Mouse (Mus musculus) cerebral cortex, adult 2 months (tissue): ENCODE results near the gene Gapt.

Experiments
- WGBS: fragments of 180-500 bp; shearing (Covaris S2); methylation state at CpG from one replicate; pipeline ENCODE4 v1.1.7; 2018; 5-methylcytosine and 5-hydroxymethylcytosine counted together

Gene Gapt

GRCm38 (mm10) chr13:110356941-110357340 lies at the start of gene Gapt:
Gene Gapt, minus strand, starts transcription at chr13:110357199.
- WGBS = 84% methylated on average over 2 of the region's 2 CpGs

GRCm38 (mm10) chr13:110406152-110406551 lies 49.2 kb upstream of the Gapt start:
- 55% methylated on average over 5 of the region's 5 CpGs for WGBS

GRCm38 (mm10) chr13:110404686-110405085 lies 47.7 kb upstream of the Gapt start:
- 87% methylated on average over 5 of the region's 5 CpGs for WGBS

GRCm38 (mm10) chr13:110404059-110404458 lies 47.1 kb upstream of the Gapt start:
- 66% methylated on average over 8 of the region's 8 CpGs for WGBS

- 65% methylated on average over 2 of the region's 2 CpGs for whole genome bisulfite sequencing
These were observed 44.9 kb upstream of the Gapt start for GRCm38 (mm10) chr13:110401877-110402276.

- WGBS = 55% methylated on average over 3 of the region's 3 CpGs
These were observed 44.4 kb upstream of the Gapt start for GRCm38 (mm10) chr13:110401443-110401842.

- 33% methylated on average over 24 of the region's 24 CpGs for WGBS
These were observed 41.7 kb upstream of the Gapt start for GRCm38 (mm10) chr13:110398513-110399270.

GRCm38 (mm10) chr13:110397750-110398149 lies 40.8 kb upstream of the Gapt start:
- 47% methylated on average over 8 of the region's 8 CpGs for WGBS

- WGBS = 10% methylated on average over 21 of the region's 21 CpGs
These were observed 39.1 kb upstream of the Gapt start for GRCm38 (mm10) chr13:110395916-110396685.

- under 1% methylated on average over 41 of the region's 41 CpGs for WGBS
These were observed 38.3 kb upstream of the Gapt start for GRCm38 (mm10) chr13:110395179-110395794.

- under 1% methylated on average over 71 of the region's 71 CpGs for WGBS
These were observed 37.5 kb upstream of the Gapt start, which contains the start of gene Plk2 for GRCm38 (mm10) chr13:110394291-110395178. Gene Plk2, plus strand, starts transcription at chr13:110395046.

- 46% methylated on average over 3 of the region's 3 CpGs for WGBS
These were observed 35.6 kb upstream of the Gapt start for GRCm38 (mm10) chr13:110392631-110393030.

- 7% methylated on average over 8 of the region's 8 CpGs for WGBS
These were observed 35.2 kb upstream of the Gapt start for GRCm38 (mm10) chr13:110392210-110392609.

- 65% methylated on average over 6 of the region's 6 CpGs for WGBS
These were observed 27.5 kb upstream of the Gapt start for GRCm38 (mm10) chr13:110384514-110384913.

- WGBS = 18% methylated on average over 5 of the region's 5 CpGs
These were observed 25.5 kb upstream of the Gapt start for GRCm38 (mm10) chr13:110382447-110382901.

GRCm38 (mm10) chr13:110369673-110370072 lies 12.7 kb upstream of the Gapt start:
- 95% methylated on average over 1 of the region's 1 CpGs for WGBS

- 24% methylated on average over 6 of the region's 6 CpGs for WGBS
These were observed 11.6 kb upstream of the Gapt start for GRCm38 (mm10) chr13:110368556-110369040.

GRCm38 (mm10) chr13:110367961-110368555 lies 11.1 kb upstream of the Gapt start:
- WGBS = 91% methylated on average over 3 of the region's 3 CpGs

GRCm38 (mm10) chr13:110366477-110366876 lies 9.5 kb upstream of the Gapt start:
- whole genome bisulfite sequencing = 97% methylated on average over 3 of the region's 3 CpGs

- 82% methylated on average over 6 of the region's 6 CpGs for WGBS
These were observed 6.7 kb upstream of the Gapt start for GRCm38 (mm10) chr13:110363722-110364121.

- WGBS = 81% methylated on average over 6 of the region's 6 CpGs
These were observed 5.9 kb downstream of the Gapt start for GRCm38 (mm10) chr13:110351051-110351450.
